In the genomic region with DNA sequence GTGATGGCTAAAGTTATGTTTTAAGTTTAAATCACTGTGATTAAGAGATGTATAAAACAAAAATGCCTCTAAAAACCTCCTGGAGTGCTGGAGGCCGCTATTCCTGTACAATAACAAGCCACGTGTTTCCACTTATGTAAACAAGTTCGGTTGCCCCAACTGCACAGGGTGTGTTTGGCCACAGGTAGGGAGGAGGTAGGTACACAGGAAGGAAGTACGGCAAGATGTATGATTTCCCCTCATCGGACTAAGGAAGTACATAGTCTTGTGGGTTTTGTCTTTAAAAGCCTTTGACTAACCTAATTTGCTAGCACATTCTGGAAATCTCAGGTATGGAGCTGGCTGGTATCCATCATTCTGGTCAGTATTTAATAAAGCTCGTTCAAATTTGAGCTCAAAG, we compare ENCODE assay signal across 28 mouse cellular contexts. TPM values are rescaled to one million over a fixed set of nuclear protein-coding genes. Genes with fewer than 3 reads are reported as not detected.
DNase-seq lines count a peak whose midpoint lies in the region; ATAC-seq and TF ChIP-seq lines count a peak whose summit lies in the region.
"Had no signal": no experiment of that assay in that cellular context is flagged by ENCODE, and none has a peak within 500 bp of the region (broad histone marks: within the 10 kb centered on the region; RNA-seq: fewer than 3 reads in every experiment).

No protein-coding gene starts in this region.

- H3K4me3 ChIP-seq in small intestine, adult 2 months (ENCODE audit: low read depth, low read length), result no peak overlapping the region
- H3K4me3 ChIP-seq: forebrain, embryonic 10.5 days; heart, embryonic 12.5 days; hindbrain, embryonic 13.5 days; layer of hippocampus, adult 2 months; limb, embryonic 15.5 days; liver, embryonic 15.5 days; lung, embryonic 15.5 days; neural tube, embryonic 15.5 days; stomach, embryonic 15.5 days had no signal

- H3K27ac ChIP-seq in small intestine, adult 2 months (ENCODE audit: insufficient read depth, low read depth, low read length), result peak overlapping the region; percentile 68
- H3K27ac ChIP-seq: forebrain, embryonic 10.5 days; hindbrain, embryonic 13.5 days; layer of hippocampus, adult 2 months; liver, embryonic 15.5 days; lung, embryonic 15.5 days; neural tube, embryonic 15.5 days; stomach, embryonic 15.5 days had no signal

- WGBS in small intestine, adult 2 months, result 29% methylated on average over 6 of the region's 6 CpGs

- peaks cover 18% of the 10 kb centered on the region for H3K4me1 ChIP-seq in small intestine, adult 2 months (ENCODE audit: control insufficient read depth, insufficient read depth, insufficient read length, low read length)
- H3K4me1 ChIP-seq: forebrain, embryonic 10.5 days; hindbrain, embryonic 13.5 days; liver, embryonic 15.5 days; lung, embryonic 15.5 days; neural tube, embryonic 15.5 days had no signal

- no peaks in the 10 kb centered on the region for H3K27me3 ChIP-seq in small intestine, adult 2 months (ENCODE audit: control insufficient read depth, insufficient read depth, low read length)
- H3K27me3 ChIP-seq: heart, embryonic 12.5 days; hindbrain, embryonic 13.5 days; limb, embryonic 15.5 days; liver, embryonic 15.5 days; lung, embryonic 15.5 days; neural tube, embryonic 15.5 days; stomach, embryonic 15.5 days had no signal

- peak; percentile 1 for DNase-seq in urinary bladder, postnatal 14 days (ENCODE audit: low spot score)
- no peak for DNase-seq in urinary bladder, postnatal 36 days (ENCODE audit: low spot score in 2 of 2)
- no peak for DNase-seq in left cerebral cortex, postnatal 36 days (ENCODE audit: low spot score in 2 of 2)
- no peak for DNase-seq in left cerebral cortex, postnatal 4 days
- no peak for DNase-seq in cerebellum, postnatal 14 days
- DNase-seq: adrenal gland, postnatal 36 days; cerebellum, adult 9-11 months; gastrocnemius, postnatal 14 days; heart, adult 18-20 months; heart, postnatal 10 days; kidney, postnatal 25 days; lung, postnatal 36 days; spleen, adult 18-20 months; thymus, adult 18-20 months; thymus, postnatal 4 days had no signal

- TF ChIP-seq POLR2A in small intestine, adult 2 months (IDR thresholded peaks at IDR 0.05; ENCODE audit: low read depth, low read length), result no peak

- no peak for TF ChIP-seq CTCF in small intestine, adult 2 months (IDR thresholded peaks at IDR 0.05; ENCODE audit: extremely low read depth, insufficient read length, insufficient replicate concordance, low read depth, low read length)

- H3K36me3 ChIP-seq in small intestine, adult 2 months (ENCODE audit: control insufficient read depth, insufficient read depth, low read length), result no peaks in the 10 kb centered on the region
- H3K36me3 ChIP-seq: forebrain, embryonic 10.5 days; heart, embryonic 12.5 days; hindbrain, embryonic 13.5 days; limb, embryonic 15.5 days; liver, embryonic 15.5 days; lung, embryonic 15.5 days; neural tube, embryonic 15.5 days; stomach, embryonic 15.5 days had no signal

- ATAC-seq in hematopoietic stem cell, adult 5-6 weeks (replicated peaks in 1 of 2; ENCODE audit: insufficient read depth in 1 of 2, low FRiP score in 2 of 2, low TSS enrichment in 1 of 2, low read depth in 1 of 2, poor library complexity in 2 of 2, severe bottlenecking in 2 of 2), result peak; percentile 54; a peak in 2 of 4 replicates
- ATAC-seq: forebrain, embryonic 16.5 days had no signal

- intact Hi-C loops in left cerebral cortex, postnatal 36 days (cut with DNase I), result no loop called here
- intact Hi-C loops in left cerebral cortex, postnatal 4 days (cut with DNase I), result no loop called here

RNA-seq across cellular contexts. Expression of a gene that starts 9.3 kb away (rescaled TPM):
- not detected in 2 replicates for total RNA-seq in hematopoietic stem cell, adult 5-6 weeks (2017)
- polyA plus RNA-seq in small intestine, adult 2 months (2012; rRNA removed), result 65.6 and 74.2 TPM in 2 replicates
- total RNA-seq in left cerebral cortex, postnatal 36 days (2021), result 1 to 10 TPM; 2.9 to 3.8 TPM
- 1 to 10 TPM; 2.4 to 3.5 TPM for total RNA-seq in left cerebral cortex, postnatal 4 days (2021)
- total RNA-seq: megakaryocyte-erythroid progenitor cell, adult 5-6 weeks had no signal

RNA-seq across cellular contexts. Expression of a gene that starts 37.5 kb away (rescaled TPM):
- 6.2 and 16.9 TPM in 2 replicates for total RNA-seq in hematopoietic stem cell, adult 5-6 weeks (2017)
- polyA plus RNA-seq in small intestine, adult 2 months (2012; rRNA removed), result 13.2 and 14.4 TPM in 2 replicates
- 10 to 100 TPM; 40.2 to 41.7 TPM for total RNA-seq in left cerebral cortex, postnatal 36 days (2021)
- total RNA-seq in left cerebral cortex, postnatal 4 days (2021), result 10 to 100 TPM; 19.2 to 20.8 TPM
